Mouse (Mus musculus) MEL (cell line): ENCODE results near the gene Sik3. TPM values are rescaled to one million over a fixed set of nuclear protein-coding genes. Genes with fewer than 3 reads are reported as not detected.

Experiments
- DNase-seq: peaks from one replicate; pipeline ENCODE4 v3.0.0; 2011; ENCODE audit warnings: low read depth, low spot score
- H3K27ac ChIP-seq: 2 replicates; pipeline ENCODE4 v1.5.1; 2012; ENCODE audit warnings: low read depth, mild to moderate bottlenecking, control low read depth, low read length, moderate library complexity; ENCODE audit not compliant: control insufficient read depth
- H3K27me3 ChIP-seq, 2 experiments: fragments of 150-350 bp in 1 of 2; sonication (generic) in 1 of 2; 2 replicates each; pipeline ENCODE4 v1.6.1; 2012; ENCODE audit warnings: low read length in 2 of 2, mild to moderate bottlenecking in 2 of 2, improper control_type of control experiment in 1 of 2, moderate library complexity in 1 of 2; ENCODE audit not compliant: insufficient read depth in 2 of 2, control insufficient read depth in 1 of 2
- H3K36me3 ChIP-seq, 2 experiments: 2 replicates each; pipeline ENCODE4 v1.6.1; 2012 to 2014; ENCODE audit warnings: low read length in 2 of 2, improper control_type of control experiment in 1 of 2, inconsistent platforms in 1 of 2, mild to moderate bottlenecking in 1 of 2; ENCODE audit not compliant: insufficient read depth in 2 of 2, control insufficient read depth in 1 of 2
- H3K4me1 ChIP-seq, 2 experiments: fragments of 150-350 bp in 1 of 2; sonication (generic) in 1 of 2; 2 replicates each; pipeline ENCODE4 v1.6.1; 2012; ENCODE audit warnings: low read length in 2 of 2, improper control_type of control experiment in 1 of 2, mild to moderate bottlenecking in 1 of 2; ENCODE audit not compliant: insufficient read depth in 2 of 2, control insufficient read depth in 1 of 2
- H3K4me3 ChIP-seq, 2 experiments: fragments of 150-350 bp in 1 of 2; sonication (generic) in 1 of 2; 2 replicates each; pipeline ENCODE4 v1.5.1; 2012; ENCODE audit warnings: low read depth in 2 of 2, low read length in 2 of 2, mild to moderate bottlenecking in 2 of 2, moderate library complexity in 2 of 2, control low read depth in 1 of 2, improper control_type of control experiment in 1 of 2; ENCODE audit not compliant: control insufficient read depth in 1 of 2, insufficient read depth in 1 of 2
- H3K79me2 ChIP-seq: 2 replicates; pipeline ENCODE4 v1.6.1; 2012; ENCODE audit warnings: mild to moderate bottlenecking, low read length, moderate library complexity; ENCODE audit not compliant: control insufficient read depth, poor library complexity, insufficient read depth
- H3K9ac ChIP-seq: 2 replicates; pipeline ENCODE4 v1.6.1; 2012; ENCODE audit warnings: low read depth, mild to moderate bottlenecking, control low read depth, low read length, moderate library complexity; ENCODE audit not compliant: control insufficient read depth, poor library complexity, severe bottlenecking
- H3K9me3 ChIP-seq: fragments of 150-350 bp; sonication (generic); replicated peaks from 2 replicates; pipeline ENCODE4 v1.6.1; 2012; ENCODE audit warnings: mild to moderate bottlenecking, low read length, improper control_type of control experiment, moderate library complexity; ENCODE audit not compliant: insufficient read depth
- E2F4 ChIP-seq: IDR thresholded peaks from 2 replicates; pipeline ENCODE4 v1.6.1; 2011; ENCODE audit warnings: low read depth, low read length, improper control_type of control experiment, borderline replicate concordance
- ELF1 ChIP-seq: IDR thresholded peaks from 2 replicates; pipeline ENCODE4 v1.6.1; 2014; ENCODE audit warnings: low read depth, mild to moderate bottlenecking, inconsistent platforms, low read length, improper control_type of control experiment, moderate library complexity
- EP300 ChIP-seq, 2 experiments: IDR thresholded peaks; 2 replicates each; pipeline ENCODE4 v1.6.1; 2011; ENCODE audit warnings: improper control_type of control experiment in 2 of 2, low read length in 2 of 2, low read depth in 1 of 2, mild to moderate bottlenecking in 1 of 2
- ETS1 ChIP-seq: IDR thresholded peaks from 2 replicates; pipeline ENCODE4 v1.6.1; 2012; ENCODE audit warnings: low read depth, mild to moderate bottlenecking, inconsistent platforms, low read length, improper control_type of control experiment, moderate library complexity
- GATA1 ChIP-seq: IDR thresholded peaks from 2 replicates; pipeline ENCODE4 v1.6.1; 2011; ENCODE audit warnings: low read depth, low read length, improper control_type of control experiment
- HCFC1 ChIP-seq: IDR thresholded peaks from 2 replicates; pipeline ENCODE4 v1.6.1; 2012; ENCODE audit warnings: low read depth, mild to moderate bottlenecking, inconsistent platforms, low read length, improper control_type of control experiment, moderate library complexity
- JUND ChIP-seq: IDR thresholded peaks from 2 replicates; pipeline ENCODE4 v1.6.1; 2011; ENCODE audit warnings: low read depth, mild to moderate bottlenecking, improper control_type of control experiment, low read length
- MAFK ChIP-seq: IDR thresholded peaks from 2 replicates; pipeline ENCODE4 v1.6.1; 2011; ENCODE audit warnings: low read depth, mild to moderate bottlenecking, low read length, improper control_type of control experiment, borderline replicate concordance
- MAZ ChIP-seq: IDR thresholded peaks from 2 replicates; pipeline ENCODE4 v1.6.1; 2012; ENCODE audit warnings: low read depth, mild to moderate bottlenecking, inconsistent platforms, low read length, improper control_type of control experiment
- MYB ChIP-seq: IDR thresholded peaks from 2 replicates; pipeline ENCODE4 v1.6.1; 2011; ENCODE audit warnings: mild to moderate bottlenecking, low read depth, low read length, improper control_type of control experiment
- MYC ChIP-seq: IDR thresholded peaks from 2 replicates; pipeline ENCODE4 v1.6.1; 2011; ENCODE audit warnings: low read depth, mild to moderate bottlenecking, low read length, improper control_type of control experiment, moderate library complexity
- NELFE ChIP-seq: IDR thresholded peaks from 2 replicates; pipeline ENCODE4 v1.6.1; 2011; ENCODE audit warnings: low read depth, low read length, improper control_type of control experiment
- NRF1 ChIP-seq: IDR thresholded peaks from 2 replicates; pipeline ENCODE4 v1.6.1; 2014; ENCODE audit warnings: low read depth, mild to moderate bottlenecking, inconsistent platforms, low read length, improper control_type of control experiment, moderate library complexity; ENCODE audit not compliant: poor library complexity, insufficient read depth, severe bottlenecking
- POLR2A ChIP-seq, 2 experiments: IDR thresholded peaks; 2 replicates each; pipeline ENCODE4 v1.6.1; 2011 to 2012; ENCODE audit warnings: low read length in 2 of 2, mild to moderate bottlenecking in 2 of 2, control low read depth in 1 of 2, improper control_type of control experiment in 1 of 2, low read depth in 1 of 2, moderate library complexity in 1 of 2; ENCODE audit not compliant: control insufficient read depth in 1 of 2, insufficient read depth in 1 of 2, poor library complexity in 1 of 2
- POLR2AphosphoS2 ChIP-seq: IDR thresholded peaks from 2 replicates; pipeline ENCODE4 v1.6.1; 2011; ENCODE audit warnings: low read length, improper control_type of control experiment
- RAD21 ChIP-seq: IDR thresholded peaks from 2 replicates; pipeline ENCODE4 v1.6.1; 2011; ENCODE audit warnings: mild to moderate bottlenecking, low read depth, low read length, improper control_type of control experiment
- RCOR1 ChIP-seq: IDR thresholded peaks from 2 replicates; pipeline ENCODE4 v1.6.1; 2012; ENCODE audit warnings: low read depth, mild to moderate bottlenecking, inconsistent platforms, low read length, improper control_type of control experiment
- SIN3A ChIP-seq: IDR thresholded peaks from 2 replicates; pipeline ENCODE4 v1.6.1; 2012; ENCODE audit warnings: low read length, improper control_type of control experiment, inconsistent platforms
- SMC3 ChIP-seq: IDR thresholded peaks from 2 replicates; pipeline ENCODE4 v1.6.1; 2011; ENCODE audit warnings: low read depth, low read length, improper control_type of control experiment
- TAL1 ChIP-seq: IDR thresholded peaks from 2 replicates; pipeline ENCODE4 v1.6.1; 2012; ENCODE audit warnings: mild to moderate bottlenecking, inconsistent platforms, low read length, moderate library complexity, mixed read lengths
- TCF12 ChIP-seq: IDR thresholded peaks from 2 replicates; pipeline ENCODE4 v1.6.1; 2014; ENCODE audit warnings: low read depth, mild to moderate bottlenecking, inconsistent platforms, low read length, improper control_type of control experiment, moderate library complexity
- UBTF ChIP-seq: IDR thresholded peaks from 2 replicates; pipeline ENCODE4 v1.6.1; 2012; ENCODE audit warnings: low read depth, mild to moderate bottlenecking, inconsistent platforms, low read length, improper control_type of control experiment, moderate library complexity, borderline replicate concordance; ENCODE audit not compliant: insufficient read depth
- USF2 ChIP-seq, 2 experiments: IDR thresholded peaks; 2 replicates each; pipeline ENCODE4 v1.6.1; 2011 to 2012; ENCODE audit warnings: improper control_type of control experiment in 2 of 2, low read length in 2 of 2, borderline replicate concordance in 1 of 2, inconsistent platforms in 1 of 2, low read depth in 1 of 2, mild to moderate bottlenecking in 1 of 2; ENCODE audit not compliant: insufficient read depth in 1 of 2
- ZC3H11A ChIP-seq: IDR thresholded peaks from 2 replicates; pipeline ENCODE4 v1.6.1; 2012; ENCODE audit warnings: low read depth, mild to moderate bottlenecking, inconsistent platforms, low read length, improper control_type of control experiment
- ZMIZ1 ChIP-seq: IDR thresholded peaks from 2 replicates; pipeline ENCODE4 v1.6.1; 2012; ENCODE audit warnings: low read depth, mild to moderate bottlenecking, inconsistent platforms, low read length, improper control_type of control experiment, moderate library complexity
- ZNF384 ChIP-seq: IDR thresholded peaks from 2 replicates; pipeline ENCODE4 v1.6.1; 2012; ENCODE audit warnings: low read depth, mild to moderate bottlenecking, inconsistent platforms, low read length, improper control_type of control experiment
- polyA plus RNA-seq, 2 experiments: library from polyadenylated mRNA; stranded (reverse) in 1 of 2; unstranded in 1 of 2; fragments of >175 nt in 1 of 2; fragments of >200 nt in 1 of 2; gene quantifications; 2 replicates each; pipeline versions ENCODE4 v1.2.1 to v1.2.4; 2012; ENCODE audit warnings: low replicate concordance in 2 of 2, low read depth in 1 of 2; ENCODE audit not compliant: insufficient read length in 2 of 2, insufficient read depth in 1 of 2, missing spikeins in 1 of 2
- total RNA-seq: library from RNA; depleted of rRNA; stranded (reverse); fragments of 300-350 nt; gene quantifications from 2 replicates; pipeline ENCODE4 v1.2.3, GENCODE M21; 2012

The Sik3 gene
- total and polyA plus RNA-seq, 3 experiments, result 78.7 to 111 TPM; not detected in 1

- no peak for DNase-seq
- Histone ChIP-seq H3K27me3 (no peaks in the 10 kb centered on the region), H3K4me3 (no peak overlapping the region), H3K27ac (no peak overlapping the region), H3K9ac (no peak overlapping the region), H3K79me2 (peaks cover 34% of the 10 kb centered on the region), H3K4me1 (peaks cover 11% of the 10 kb centered on the region in 2 experiments), H3K9me3 (no peaks in the 10 kb centered on the region), H3K36me3 (peaks cover 5 to 14% of the 10 kb centered on the region in 2 experiments)
- TF ChIP-seq NRF1 (no peak), UBTF (no peak), MYB (no peak), ZC3H11A (no peak), TCF12 (no peak), JUND (no peak), POLR2AphosphoS2 (no peak), HCFC1 (no peak), E2F4 (no peak)
These were observed 93.5 kb downstream of the Sik3 start for GRCm38 (mm10) chr9:46106105-46106504.

GRCm38 (mm10) chr9:46110648-46111047 lies 98.0 kb downstream of the Sik3 start:
- Histone ChIP-seq H3K27ac (no peak overlapping the region), H3K4me1 (peaks cover 12 to 14% of the 10 kb centered on the region in 2 experiments), H3K9me3 (no peaks in the 10 kb centered on the region), H3K36me3 (peaks cover 14 to 20% of the 10 kb centered on the region in 2 experiments), H3K79me2 (peaks cover 45% of the 10 kb centered on the region), H3K27me3 (no peaks in the 10 kb centered on the region), H3K9ac (no peak overlapping the region), H3K4me3 (no peak overlapping the region)
- TF ChIP-seq MAZ, result no peak
- no peak for TF ChIP-seq GATA1
- no peak for TF ChIP-seq NRF1
- DNase-seq, result no peak

- peaks cover 10 to 14% of the 10 kb centered on the region in 2 experiments for H3K4me1 ChIP-seq
- H3K4me3 ChIP-seq, result no peak overlapping the region
- no peaks in the 10 kb centered on the region for H3K27me3 ChIP-seq
- H3K9me3 ChIP-seq, result no peaks in the 10 kb centered on the region
- H3K79me2 ChIP-seq, result peaks cover 46% of the 10 kb centered on the region
- H3K9ac ChIP-seq, result no peak overlapping the region
- H3K27ac ChIP-seq, result no peak overlapping the region
- H3K36me3 ChIP-seq, result peaks cover 14 to 20% of the 10 kb centered on the region in 2 experiments
- peak; percentile 50 for DNase-seq
- no peak for TF ChIP-seq SMC3
- peak; percentile 26; the same call in 1 of the 2 replicates for TF ChIP-seq ETS1
- peak; percentile 26; the same call in 1 of the 2 replicates for TF ChIP-seq SIN3A
- TF ChIP-seq NELFE, result no peak
- peak; percentile 65 to 70 for TF ChIP-seq EP300 (IDR thresholded peaks at IDR 0.05; ENCODE audit: low read depth in 1 of 2, low read length in 2 of 2)
- peak; percentile 77 for TF ChIP-seq RCOR1
- no peak for TF ChIP-seq ZNF384
- TF ChIP-seq GATA1, result peak; percentile 61
- no peak for TF ChIP-seq USF2 (IDR thresholded peaks at IDR 0.05; ENCODE audit: borderline replicate concordance in 1 of 2, insufficient read depth in 1 of 2, low read depth in 1 of 2, low read length in 2 of 2)
- no peak for TF ChIP-seq UBTF
- no peak for TF ChIP-seq MAFK
- TF ChIP-seq ZC3H11A, result no peak
- TF ChIP-seq MYC, result no peak
- no peak for TF ChIP-seq POLR2A (IDR thresholded peaks at IDR 0.05; ENCODE audit: control insufficient read depth in 1 of 2, insufficient read depth in 1 of 2, low read depth in 1 of 2, low read length in 2 of 2, poor library complexity in 1 of 2)
- peak; percentile 70 for TF ChIP-seq TCF12
- no peak for TF ChIP-seq ZMIZ1
- peak; percentile 77 for TF ChIP-seq TAL1
- TF ChIP-seq NRF1, result no peak
- TF ChIP-seq ELF1, result no peak
- no peak for TF ChIP-seq RAD21
These were observed 98.7 kb downstream of the Sik3 start for GRCm38 (mm10) chr9:46111334-46111733.
